Mouse (Mus musculus): ENCODE results near the gene Itga9.

Gene Itga9

GRCm38 (mm10) chr9:118924554-118925085 is 318.1 kb downstream of the Itga9 start:
- no peak for DNase-seq (ENCODE audit: low read depth)

GRCm38 (mm10) chr9:118925286-118926110 is 319.0 kb downstream of the Itga9 start:
- DNase-seq (ENCODE audit: low read depth), result peak; percentile 92

- no peak for DNase-seq (ENCODE audit: low read depth)
These were observed 319.7 kb downstream of the Itga9 start, which contains the start of gene Ctdspl for GRCm38 (mm10) chr9:118926111-118926650. TSS of gene Ctdspl (plus strand) at chr9:118926453.

- no peak for DNase-seq (ENCODE audit: low read depth)
These were observed 320.3 kb downstream of the Itga9 start for GRCm38 (mm10) chr9:118926688-118927321.

GRCm38 (mm10) chr9:118927501-118927900 is 321.0 kb downstream of the Itga9 start:
- no peak for DNase-seq (ENCODE audit: low read depth)

GRCm38 (mm10) chr9:118928007-118928406 is 321.5 kb downstream of the Itga9 start:
- DNase-seq (ENCODE audit: low read depth), result no peak

- no peak for DNase-seq (ENCODE audit: low read depth)
These were observed 322.2 kb downstream of the Itga9 start for GRCm38 (mm10) chr9:118928656-118929055.

- no peak for DNase-seq (ENCODE audit: low read depth)
These were observed 324.1 kb downstream of the Itga9 start for GRCm38 (mm10) chr9:118930611-118931010.

GRCm38 (mm10) chr9:118933800-118934199 is 327.3 kb downstream of the Itga9 start:
- no peak for DNase-seq (ENCODE audit: low read depth)

- no peak for DNase-seq (ENCODE audit: low read depth)
These were observed 327.8 kb downstream of the Itga9 start for GRCm38 (mm10) chr9:118934319-118934718.

GRCm38 (mm10) chr9:118935098-118935497 is 328.6 kb downstream of the Itga9 start:
- DNase-seq (ENCODE audit: low read depth), result no peak

GRCm38 (mm10) chr9:118936071-118936470 is 329.6 kb downstream of the Itga9 start:
- DNase-seq (ENCODE audit: low read depth), result no peak

GRCm38 (mm10) chr9:118937515-118937914 is 331.0 kb downstream of the Itga9 start:
- DNase-seq (ENCODE audit: low read depth), result no peak

GRCm38 (mm10) chr9:118939410-118939809 is 332.9 kb downstream of the Itga9 start:
- no peak for DNase-seq (ENCODE audit: low read depth)

- no peak for DNase-seq (ENCODE audit: low read depth)
These were observed 333.3 kb downstream of the Itga9 start for GRCm38 (mm10) chr9:118939831-118940230.

- DNase-seq (ENCODE audit: low read depth), result no peak
These were observed 334.2 kb downstream of the Itga9 start for GRCm38 (mm10) chr9:118940591-118941207.

- no peak for DNase-seq (ENCODE audit: low read depth)
These were observed 335.5 kb downstream of the Itga9 start for GRCm38 (mm10) chr9:118942030-118942429.

GRCm38 (mm10) chr9:118943941-118944340 is 337.5 kb downstream of the Itga9 start:
- no peak for DNase-seq (ENCODE audit: low read depth)

- no peak for DNase-seq (ENCODE audit: low read depth)
These were observed 337.9 kb downstream of the Itga9 start for GRCm38 (mm10) chr9:118944388-118944787.

GRCm38 (mm10) chr9:118948486-118948885 is 342.0 kb downstream of the Itga9 start:
- no peak for DNase-seq (ENCODE audit: low read depth)

GRCm38 (mm10) chr9:118949124-118949523 is 342.6 kb downstream of the Itga9 start:
- no peak for DNase-seq (ENCODE audit: low read depth)

- DNase-seq (ENCODE audit: low read depth), result no peak
These were observed 343.2 kb downstream of the Itga9 start for GRCm38 (mm10) chr9:118949654-118950053.

All from c-Kit-positive CD71-positive TER-119-negative erythroid progenitor cells, embryonic 14.5 days (primary cell).